Mouse (Mus musculus): ENCODE results near the gene Gprc5b. TPM values are rescaled to one million over a fixed set of nuclear protein-coding genes. Genes with fewer than 3 reads are reported as not detected.

Gene Gprc5b
- polyA plus RNA-seq, 1 experiment from 2014 or later, result 8.4 TPM

GRCm38 (mm10) chr7:118992623-118993405 is 2.2 kb downstream of the Gprc5b start:
- H3K9me3 ChIP-seq (ENCODE audit: control insufficient read depth, low read length), result no peaks in the 10 kb centered on the region

DNA sequence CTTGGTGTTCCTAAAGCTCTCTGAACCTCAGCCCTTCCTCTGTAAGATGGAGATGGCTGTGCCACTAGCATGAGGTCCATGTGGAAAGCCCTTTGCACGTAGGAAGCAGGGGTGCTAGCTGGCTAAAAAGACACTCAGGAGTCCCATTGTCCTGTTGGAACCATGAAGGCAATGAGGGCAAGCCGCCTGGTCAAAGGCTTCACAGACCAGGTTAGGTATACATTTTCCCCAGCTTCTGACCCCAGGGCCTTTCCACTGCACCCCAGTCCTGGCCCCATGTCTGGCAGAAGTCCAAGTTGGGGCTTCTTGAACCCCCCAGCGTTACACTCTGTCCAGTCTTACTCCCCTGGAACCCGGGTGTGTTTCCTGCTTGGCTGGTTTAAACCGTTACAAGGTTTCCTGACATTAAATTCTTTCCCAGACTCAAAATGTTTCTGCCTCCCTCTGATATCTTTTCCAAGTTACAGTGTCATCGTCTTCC is 2.9 kb downstream of the Gprc5b start:
- H3K4me3 ChIP-seq (ENCODE audit: low read length), result no peak overlapping the region; the same call in 1 of the 2 replicates

More at GRCm38 (mm10) chr7:118992623-118993405, 2.2 kb downstream of the Gprc5b start:
- Histone ChIP-seq H3K36me3 (ENCODE audit: control insufficient read depth, insufficient read depth, low read length) (no peaks in the 10 kb centered on the region), H3K4me2 (ENCODE audit: low read length) (peak overlapping the region; percentile 89), H3K9ac (ENCODE audit: low read depth, low read length) (peak overlapping the region; percentile 35), H3K4me1 (ENCODE audit: control insufficient read depth, insufficient read depth, low read depth, low read length) (peaks cover 56% of the 10 kb centered on the region), H3K4me3 (ENCODE audit: low read length) (peak overlapping the region; percentile 64), H3K27ac (ENCODE audit: low read depth, low read length) (peak overlapping the region; percentile 58), H3K27me3 (replicated peaks; ENCODE audit: control insufficient read depth, insufficient read depth, low read length) (no peaks in the 10 kb centered on the region)
- 12% methylated on average over 13 of the region's 13 CpGs for WGBS
- peak; percentile 21 for ATAC-seq

DNA sequence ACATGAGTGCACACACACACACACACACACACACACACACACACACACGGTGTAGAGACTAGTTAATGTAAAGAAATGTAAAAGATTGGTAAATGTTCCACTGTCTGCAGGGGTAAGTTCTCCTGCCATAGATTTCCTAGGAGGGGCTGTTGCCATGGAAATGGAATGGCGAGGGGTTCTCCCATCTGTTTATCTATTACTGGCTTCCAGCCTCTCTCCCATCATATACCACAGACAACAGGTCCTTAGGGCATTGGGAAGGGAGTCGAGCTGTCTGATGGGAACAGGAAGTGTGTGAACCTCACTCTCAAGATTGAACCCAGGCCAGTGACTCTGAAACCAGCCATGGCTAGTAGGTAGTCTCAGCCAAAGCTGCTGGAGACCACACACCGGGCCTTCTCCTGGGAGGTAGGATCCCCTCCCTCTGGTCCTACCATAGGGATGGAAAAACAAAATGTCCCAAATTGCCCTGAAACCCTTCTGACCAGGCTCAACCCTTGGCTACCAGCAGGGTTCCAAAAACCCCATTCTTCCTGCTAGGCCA is 3.6 kb downstream of the Gprc5b start:
- H3K36me3 ChIP-seq (ENCODE audit: control insufficient read depth, insufficient read depth, low read length), result no peaks in the 10 kb centered on the region
- no peak overlapping the region for H3K9ac ChIP-seq (ENCODE audit: low read depth, low read length)
- no peaks in the 10 kb centered on the region for H3K9me3 ChIP-seq (ENCODE audit: control insufficient read depth, low read length)
- 18% methylated on average over 4 of the region's 4 CpGs for WGBS
- H3K27me3 ChIP-seq (replicated peaks; ENCODE audit: control insufficient read depth, insufficient read depth, low read length), result no peaks in the 10 kb centered on the region
- H3K4me2 ChIP-seq (ENCODE audit: low read length), result 0 out of 2 replicates have a peak overlapping the region, but pooled peaks have one; percentile 8
- no peak for ATAC-seq
- H3K4me1 ChIP-seq (ENCODE audit: control insufficient read depth, insufficient read depth, low read depth, low read length), result peaks cover 56% of the 10 kb centered on the region
- H3K4me3 ChIP-seq (ENCODE audit: low read length), result no peak overlapping the region
- H3K27ac ChIP-seq (ENCODE audit: low read depth, low read length), result no peak overlapping the region

More for the DNA sequence above, 2.9 kb downstream of the Gprc5b start:
- Histone ChIP-seq H3K36me3 (ENCODE audit: control insufficient read depth, insufficient read depth, low read length) (no peaks in the 10 kb centered on the region), H3K27ac (ENCODE audit: low read depth, low read length) (peak overlapping the region; percentile 58; the same call in 1 of the 2 replicates), H3K9me3 (ENCODE audit: control insufficient read depth, low read length) (no peaks in the 10 kb centered on the region), H3K4me2 (ENCODE audit: low read length) (peak overlapping the region; percentile 89), H3K9ac (ENCODE audit: low read depth, low read length) (no peak overlapping the region), H3K27me3 (replicated peaks; ENCODE audit: control insufficient read depth, insufficient read depth, low read length) (no peaks in the 10 kb centered on the region), H3K4me1 (ENCODE audit: control insufficient read depth, insufficient read depth, low read depth, low read length) (peaks cover 56% of the 10 kb centered on the region)
- 15% methylated on average over 6 of the region's 6 CpGs for WGBS
- ATAC-seq, result no peak

- H3K9me3 ChIP-seq (ENCODE audit: control insufficient read depth, low read length), result no peaks in the 10 kb centered on the region
- H3K4me3 ChIP-seq (ENCODE audit: low read length), result no peak overlapping the region
- H3K36me3 ChIP-seq (ENCODE audit: control insufficient read depth, insufficient read depth, low read length), result no peaks in the 10 kb centered on the region
- H3K27ac ChIP-seq (ENCODE audit: low read depth, low read length), result no peak overlapping the region
- no peaks in the 10 kb centered on the region for H3K27me3 ChIP-seq (replicated peaks; ENCODE audit: control insufficient read depth, insufficient read depth, low read length)
- peak overlapping the region; percentile 45; the same call in 1 of the 2 replicates for H3K9ac ChIP-seq (ENCODE audit: low read depth, low read length)
- ATAC-seq, result no peak
- H3K4me1 ChIP-seq (ENCODE audit: control insufficient read depth, insufficient read depth, low read depth, low read length), result peaks cover 50% of the 10 kb centered on the region
- no peak overlapping the region for H3K4me2 ChIP-seq (ENCODE audit: low read length)
- 50% methylated on average over 6 of the region's 6 CpGs for WGBS
Observed at GRCm38 (mm10) chr7:118990282-118990681, 4.7 kb downstream of the Gprc5b start.

DNA sequence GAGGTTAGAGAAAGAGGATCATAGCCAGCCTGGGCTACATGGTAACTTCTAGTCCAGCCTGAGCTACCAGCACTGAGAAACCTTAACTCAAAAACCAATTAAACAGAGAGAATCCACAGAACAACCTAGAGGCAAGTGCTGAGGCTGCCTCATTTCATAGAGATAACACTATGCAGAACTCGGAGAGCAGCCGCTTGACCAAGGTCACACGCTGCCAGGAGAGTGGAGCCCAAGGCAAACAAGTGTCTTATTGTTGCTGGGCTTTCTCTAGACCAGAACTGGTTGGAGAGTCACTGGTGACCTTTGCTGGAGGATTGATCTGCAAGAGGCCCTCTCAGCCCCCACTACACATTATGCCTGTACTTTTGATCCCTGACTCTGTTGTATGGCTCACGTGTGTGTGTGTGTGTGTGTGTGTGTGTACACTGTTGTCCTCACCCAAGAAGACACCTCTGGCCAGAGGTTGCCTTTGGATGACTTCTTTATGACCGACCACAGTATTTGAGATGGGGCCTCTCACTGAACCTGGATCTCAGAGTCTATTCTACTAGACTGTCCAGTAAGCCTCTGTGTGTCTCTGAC is 5.6 kb downstream of the Gprc5b start:
- Histone ChIP-seq H3K4me1 (ENCODE audit: control insufficient read depth, insufficient read depth, low read depth, low read length) (peaks cover 45% of the 10 kb centered on the region), H3K9ac (ENCODE audit: low read depth, low read length) (no peak overlapping the region), H3K36me3 (ENCODE audit: control insufficient read depth, insufficient read depth, low read length) (no peaks in the 10 kb centered on the region), H3K4me2 (ENCODE audit: low read length) (no peak overlapping the region), H3K27me3 (replicated peaks; ENCODE audit: control insufficient read depth, insufficient read depth, low read length) (no peaks in the 10 kb centered on the region), H3K27ac (ENCODE audit: low read depth, low read length) (no peak overlapping the region), H3K9me3 (ENCODE audit: control insufficient read depth, low read length) (no peaks in the 10 kb centered on the region), H3K4me3 (ENCODE audit: low read length) (no peak overlapping the region)
- ATAC-seq, result no peak
- 86% methylated on average over 5 of the region's 5 CpGs for WGBS

DNA sequence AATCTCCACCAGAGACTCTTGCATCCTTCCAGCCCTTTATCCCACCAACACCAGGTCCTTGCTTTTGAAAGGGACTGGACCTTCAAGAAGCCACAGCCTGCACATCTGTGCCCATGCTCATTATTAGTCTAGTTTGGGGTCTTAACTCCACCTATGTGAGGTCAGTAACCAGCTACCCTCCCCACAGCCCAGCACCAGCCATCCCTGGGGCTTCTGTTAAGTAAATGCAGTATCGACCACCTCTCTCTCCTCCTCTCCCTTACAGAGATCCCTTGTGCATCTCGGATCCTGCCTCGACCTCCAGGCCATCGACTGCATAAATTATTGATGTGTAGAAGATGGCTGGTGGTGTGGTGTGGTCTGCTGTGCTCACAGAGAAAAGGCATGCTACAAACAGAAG is 8.6 kb downstream of the Gprc5b start:
- H3K4me2 ChIP-seq (ENCODE audit: low read length), result no peak overlapping the region
- no peak overlapping the region for H3K9ac ChIP-seq (ENCODE audit: low read depth, low read length)
- no peak for ATAC-seq
- H3K4me3 ChIP-seq (ENCODE audit: low read length), result no peak overlapping the region
- no peak overlapping the region for H3K27ac ChIP-seq (ENCODE audit: low read depth, low read length)
- peaks cover 20% of the 10 kb centered on the region for H3K4me1 ChIP-seq (ENCODE audit: control insufficient read depth, insufficient read depth, low read depth, low read length)
- 68% methylated on average over 4 of the region's 4 CpGs for WGBS
- no peaks in the 10 kb centered on the region; the same call in 1 of the 2 replicates for H3K36me3 ChIP-seq (ENCODE audit: control insufficient read depth, insufficient read depth, low read length)
- no peaks in the 10 kb centered on the region for H3K9me3 ChIP-seq (ENCODE audit: control insufficient read depth, low read length)
- no peaks in the 10 kb centered on the region for H3K27me3 ChIP-seq (replicated peaks; ENCODE audit: control insufficient read depth, insufficient read depth, low read length)

DNA sequence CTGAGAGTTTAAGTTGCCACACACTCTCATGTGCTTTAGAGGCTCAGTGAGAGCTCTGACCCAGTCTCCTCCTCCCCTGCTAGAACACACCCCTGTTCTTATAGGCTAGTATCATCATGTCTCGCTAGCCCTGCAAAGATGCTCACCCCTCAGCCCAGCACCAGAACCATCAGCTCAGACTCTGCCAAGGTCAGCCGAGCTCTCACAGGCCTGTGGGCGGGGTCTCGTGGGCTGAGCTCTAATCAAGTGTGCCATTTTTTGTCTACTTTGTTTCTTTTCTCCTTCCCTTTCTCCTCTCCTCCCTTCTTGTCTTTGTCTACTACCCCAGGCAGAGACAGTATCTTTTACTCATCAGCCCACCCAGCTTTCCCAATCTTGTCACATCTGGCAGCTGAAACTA is 9.2 kb downstream of the Gprc5b start:
- H3K4me1 ChIP-seq (ENCODE audit: control insufficient read depth, insufficient read depth, low read depth, low read length), result peaks cover 14% of the 10 kb centered on the region
- 77% methylated on average over 4 of the region's 4 CpGs for WGBS
- H3K4me3 ChIP-seq (ENCODE audit: low read length), result no peak overlapping the region
- H3K27me3 ChIP-seq (replicated peaks; ENCODE audit: control insufficient read depth, insufficient read depth, low read length), result no peaks in the 10 kb centered on the region
- no peak overlapping the region for H3K9ac ChIP-seq (ENCODE audit: low read depth, low read length)
- no peaks in the 10 kb centered on the region; the same call in 1 of the 2 replicates for H3K36me3 ChIP-seq (ENCODE audit: control insufficient read depth, insufficient read depth, low read length)
- H3K9me3 ChIP-seq (ENCODE audit: control insufficient read depth, low read length), result no peaks in the 10 kb centered on the region
- no peak overlapping the region for H3K4me2 ChIP-seq (ENCODE audit: low read length)
- H3K27ac ChIP-seq (ENCODE audit: low read depth, low read length), result no peak overlapping the region
- no peak for ATAC-seq

DNA sequence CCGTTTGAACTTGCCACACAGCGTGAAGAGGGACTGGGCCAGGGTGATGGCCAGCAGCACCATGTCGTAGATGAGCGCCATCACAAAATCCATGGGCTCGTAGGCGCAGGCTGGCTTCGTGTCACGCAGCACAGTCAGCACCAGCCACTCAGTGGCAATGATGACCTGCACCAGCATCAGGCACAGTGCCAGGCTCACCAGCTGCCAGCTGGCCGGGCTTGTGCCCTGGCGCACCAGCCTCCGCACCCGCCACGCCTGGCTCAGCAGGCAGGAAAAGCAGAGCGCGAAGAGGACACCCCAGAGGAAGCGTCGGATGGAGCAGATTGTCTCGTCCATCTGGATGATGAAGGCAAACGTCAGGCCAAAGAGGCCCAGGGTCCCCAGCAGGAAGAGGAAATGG is 11.1 kb downstream of the Gprc5b start:
- no peak overlapping the region for H3K27ac ChIP-seq (ENCODE audit: low read depth, low read length)
- no peaks in the 10 kb centered on the region for H3K27me3 ChIP-seq (replicated peaks; ENCODE audit: control insufficient read depth, insufficient read depth, low read length)
- peaks cover 5% of the 10 kb centered on the region; the same call in 1 of the 2 replicates for H3K4me1 ChIP-seq (ENCODE audit: control insufficient read depth, insufficient read depth, low read depth, low read length)
- H3K9me3 ChIP-seq (ENCODE audit: control insufficient read depth, low read length), result no peaks in the 10 kb centered on the region
- WGBS, result 47% methylated on average over 19 of the region's 19 CpGs
- no peak overlapping the region for H3K4me3 ChIP-seq (ENCODE audit: low read length)
- no peak overlapping the region for H3K4me2 ChIP-seq (ENCODE audit: low read length)
- no peaks in the 10 kb centered on the region; the same call in 1 of the 2 replicates for H3K36me3 ChIP-seq (ENCODE audit: control insufficient read depth, insufficient read depth, low read length)
- H3K9ac ChIP-seq (ENCODE audit: low read depth, low read length), result no peak overlapping the region
- peak; percentile 46 for ATAC-seq

DNA sequence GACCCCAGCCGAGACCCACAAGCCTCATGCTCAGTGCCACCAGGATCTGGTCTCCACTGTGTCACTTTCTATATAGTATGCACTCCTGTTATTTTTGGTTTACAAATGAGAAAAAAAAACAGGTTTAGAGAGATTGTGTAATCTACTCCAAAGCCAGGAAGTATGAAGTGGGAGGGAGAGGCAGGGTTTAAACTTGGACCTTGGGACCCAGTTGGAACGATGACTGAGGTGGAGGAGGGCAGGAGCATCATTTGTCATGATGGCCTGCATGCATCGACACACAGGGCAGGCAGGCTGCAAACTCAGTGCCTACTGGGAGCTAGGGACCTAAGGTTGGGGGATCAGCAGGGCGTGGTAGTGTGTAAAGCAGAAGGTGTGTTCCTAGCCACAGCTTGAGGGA is 12.4 kb downstream of the Gprc5b start:
- Histone ChIP-seq H3K9ac (ENCODE audit: low read depth, low read length) (no peak overlapping the region), H3K9me3 (ENCODE audit: control insufficient read depth, low read length) (no peaks in the 10 kb centered on the region), H3K4me2 (ENCODE audit: low read length) (no peak overlapping the region), H3K36me3 (ENCODE audit: control insufficient read depth, insufficient read depth, low read length) (no peaks in the 10 kb centered on the region; the same call in 1 of the 2 replicates), H3K27ac (ENCODE audit: low read depth, low read length) (no peak overlapping the region), H3K27me3 (replicated peaks; ENCODE audit: control insufficient read depth, insufficient read depth, low read length) (no peaks in the 10 kb centered on the region), H3K4me1 (ENCODE audit: control insufficient read depth, insufficient read depth, low read depth, low read length) (peaks cover 5% of the 10 kb centered on the region; the same call in 1 of the 2 replicates), H3K4me3 (ENCODE audit: low read length) (no peak overlapping the region)
- WGBS, result 88% methylated on average over 4 of the region's 4 CpGs
- ATAC-seq, result no peak
